Mouse (Mus musculus) liver, adult (tissue): ENCODE measurements at regions not wholly inside any gene's neighbourhood (a gene's known extent, or its start where the extent isn't known, plus 50 kb on each side); places are given as distances from the start of the nearest gene placed in this dataset.

Source experiments
- GATA4 ChIP-seq: IDR thresholded peaks from 2 replicates; pipeline ENCODE4 v1.6.1; 2014; ENCODE audit warnings: mild to moderate bottlenecking, low read length; ENCODE audit not compliant: insufficient replicate concordance

DNA sequence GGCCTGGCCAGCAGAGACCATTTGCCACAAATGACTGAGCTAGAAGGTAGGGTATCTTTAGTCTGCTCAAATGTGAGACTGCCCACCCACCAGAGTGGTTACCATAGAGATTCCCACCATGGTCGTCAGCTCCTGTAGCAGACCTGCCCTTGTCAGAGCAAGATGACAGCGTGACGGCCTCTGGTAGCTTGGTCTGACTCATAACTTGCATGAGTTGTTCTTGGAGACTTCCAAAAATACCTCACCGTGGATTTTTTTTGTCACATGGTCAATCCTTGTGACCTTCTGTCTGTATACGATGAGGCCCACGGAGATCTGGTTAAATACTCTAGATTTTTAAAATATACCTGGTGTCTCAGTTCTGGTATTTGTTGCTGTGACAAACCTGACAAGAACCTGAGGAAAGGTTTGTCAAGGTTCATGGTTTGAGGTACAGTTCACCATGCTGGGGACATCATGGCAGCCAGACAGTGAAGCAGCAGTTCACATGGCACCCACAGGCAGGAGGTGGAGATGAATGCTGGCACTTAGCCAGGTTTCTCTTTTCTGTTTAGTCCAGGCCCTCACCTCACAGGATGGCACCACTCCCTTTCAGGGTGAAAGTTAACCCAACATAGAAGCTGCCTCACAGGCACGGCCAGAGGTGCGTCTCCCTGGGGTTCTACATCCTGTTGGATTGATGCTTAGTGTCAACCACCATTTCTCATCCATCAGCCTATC lies 91.4 kb upstream of the Ctnnb1 start:
- TF ChIP-seq GATA4 = no peak

DNA sequence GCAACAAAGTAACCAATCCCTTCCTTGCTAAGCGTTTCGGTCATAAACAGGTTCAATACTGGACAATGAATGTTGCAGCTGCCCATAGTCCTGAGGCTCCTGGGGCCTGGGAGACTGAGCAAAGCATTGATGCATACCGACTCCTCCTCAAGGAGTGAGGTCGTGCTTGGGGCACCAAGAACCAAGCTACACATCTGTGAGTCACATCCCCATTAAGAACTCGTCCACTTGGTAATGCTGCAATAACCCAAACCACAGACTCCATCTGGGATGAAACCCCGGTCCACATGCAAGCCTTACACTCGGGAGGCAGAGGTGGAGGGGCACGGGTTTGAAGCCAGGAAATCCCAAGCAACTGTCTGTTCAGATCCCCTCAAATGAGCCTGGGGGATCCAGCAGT lies 85.3 kb upstream of the Ctnnb1 start:
- no peak for TF ChIP-seq GATA4

- TF ChIP-seq GATA4 = no peak
Measured at GRCm38 (mm10) chr9:120845538-120845937, 83.5 kb upstream of the Ctnnb1 start.

GRCm38 (mm10) chr9:120847649-120848048 lies 81.4 kb upstream of the Ctnnb1 start:
- TF ChIP-seq GATA4 = no peak

GRCm38 (mm10) chr9:120848962-120849361 lies 80.1 kb upstream of the Ctnnb1 start:
- TF ChIP-seq GATA4 = no peak

DNA sequence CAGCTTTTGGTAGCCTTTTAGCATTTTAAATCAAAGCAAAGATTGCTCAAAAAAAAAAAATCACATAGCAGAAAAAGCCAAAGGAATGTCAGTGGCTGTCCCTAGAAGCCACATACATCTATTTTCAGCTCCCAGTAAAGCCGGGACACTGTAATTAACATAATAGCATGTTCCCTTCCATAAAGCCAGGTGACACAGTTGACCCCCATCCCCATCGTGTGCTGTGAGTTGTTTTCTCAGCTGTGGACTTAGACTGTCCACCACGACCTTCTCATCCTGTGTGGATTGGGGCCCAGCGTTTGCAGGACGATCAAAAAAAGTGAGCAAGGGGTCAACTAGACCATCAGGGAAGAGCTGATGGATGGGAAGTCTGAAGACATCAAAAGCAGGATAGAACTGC lies 78.9 kb upstream of the Ctnnb1 start:
- no peak for TF ChIP-seq GATA4

DNA sequence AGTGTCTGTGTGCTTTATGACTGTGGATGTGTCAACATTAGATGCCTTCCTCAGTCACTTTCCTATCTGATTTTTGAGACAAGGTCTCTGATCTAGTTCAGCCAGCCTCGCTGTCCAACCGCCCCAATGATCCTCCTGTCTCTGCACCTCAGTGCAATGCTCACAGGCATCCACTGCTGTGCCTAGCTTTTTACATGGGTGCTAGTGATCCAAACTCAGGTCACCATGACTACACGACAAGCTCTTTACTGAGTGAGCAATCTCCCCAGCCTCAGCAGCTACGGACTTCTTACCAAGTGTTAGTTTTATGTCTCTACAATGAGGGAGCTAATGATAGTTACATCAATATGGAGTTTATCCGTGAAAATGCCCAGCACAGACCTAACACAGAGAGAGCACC lies 77.1 kb upstream of the Ctnnb1 start:
- TF ChIP-seq GATA4 = no peak

DNA sequence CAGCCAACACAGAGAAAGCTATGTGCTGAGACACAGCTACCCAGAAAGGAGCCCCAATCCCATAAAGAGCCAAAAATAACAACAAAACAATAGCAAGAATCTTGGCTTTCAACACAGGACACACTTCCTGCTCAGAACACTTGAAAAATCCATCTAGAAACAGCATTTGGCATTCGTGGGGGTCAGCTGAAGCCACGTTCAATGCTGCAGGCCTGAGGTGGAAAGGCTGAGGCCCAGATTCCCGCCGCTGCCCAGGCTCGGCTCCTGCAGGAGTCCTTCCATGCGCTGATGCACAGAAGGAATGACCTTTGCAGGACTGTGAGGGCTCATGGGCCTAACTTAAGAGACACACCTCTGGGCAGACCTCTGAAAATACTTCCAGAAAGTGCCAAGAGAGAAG lies 76.4 kb upstream of the Ctnnb1 start:
- TF ChIP-seq GATA4 = no peak

DNA sequence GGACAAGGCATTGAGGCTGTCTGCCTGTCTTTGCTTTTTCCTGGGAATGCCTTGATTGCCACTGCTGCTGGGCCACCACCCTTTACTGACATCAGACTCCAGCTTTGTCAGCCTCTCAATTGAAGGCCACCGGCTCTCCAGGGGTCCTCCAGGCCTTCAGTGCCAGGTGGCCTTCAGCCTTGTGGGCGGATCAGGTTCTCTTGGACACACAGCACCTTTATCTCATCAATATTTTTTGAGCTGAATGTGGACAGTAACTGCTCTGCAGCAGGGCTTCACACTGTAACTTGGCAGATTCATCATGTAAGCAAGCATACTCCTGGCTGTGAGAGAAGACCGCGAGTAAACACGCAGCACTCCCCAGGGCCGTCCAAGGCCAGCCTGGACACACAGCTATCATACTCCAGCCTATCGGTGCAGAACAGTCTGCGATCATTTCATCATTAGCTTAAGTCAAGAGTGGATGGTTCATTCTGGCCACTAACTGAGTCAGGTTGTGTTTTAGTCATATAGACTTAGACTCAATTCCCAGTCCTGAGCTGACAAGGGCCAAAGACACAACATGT lies 75.9 kb upstream of the Ctnnb1 start:
- TF ChIP-seq GATA4 = no peak

DNA sequence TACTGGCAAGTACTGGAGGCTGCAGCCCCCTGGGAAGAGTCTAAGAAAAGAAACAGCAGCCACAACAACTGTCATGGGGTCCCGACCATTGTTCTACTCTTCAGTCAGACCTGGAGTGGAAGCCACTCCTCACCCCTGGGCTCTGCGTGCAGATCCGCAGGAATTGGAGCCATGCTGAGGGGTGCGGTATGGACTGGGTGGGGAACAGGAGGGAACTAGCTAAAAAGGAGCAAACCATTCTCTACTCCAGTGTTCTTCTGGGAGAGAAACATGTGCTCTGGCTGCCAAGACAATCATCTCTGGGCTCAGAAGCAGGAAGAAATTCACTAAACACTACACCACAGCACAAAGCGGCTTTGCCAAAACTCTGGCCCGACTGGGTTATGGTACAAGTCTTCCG lies 74.7 kb upstream of the Ctnnb1 start:
- TF ChIP-seq GATA4 = no peak

DNA sequence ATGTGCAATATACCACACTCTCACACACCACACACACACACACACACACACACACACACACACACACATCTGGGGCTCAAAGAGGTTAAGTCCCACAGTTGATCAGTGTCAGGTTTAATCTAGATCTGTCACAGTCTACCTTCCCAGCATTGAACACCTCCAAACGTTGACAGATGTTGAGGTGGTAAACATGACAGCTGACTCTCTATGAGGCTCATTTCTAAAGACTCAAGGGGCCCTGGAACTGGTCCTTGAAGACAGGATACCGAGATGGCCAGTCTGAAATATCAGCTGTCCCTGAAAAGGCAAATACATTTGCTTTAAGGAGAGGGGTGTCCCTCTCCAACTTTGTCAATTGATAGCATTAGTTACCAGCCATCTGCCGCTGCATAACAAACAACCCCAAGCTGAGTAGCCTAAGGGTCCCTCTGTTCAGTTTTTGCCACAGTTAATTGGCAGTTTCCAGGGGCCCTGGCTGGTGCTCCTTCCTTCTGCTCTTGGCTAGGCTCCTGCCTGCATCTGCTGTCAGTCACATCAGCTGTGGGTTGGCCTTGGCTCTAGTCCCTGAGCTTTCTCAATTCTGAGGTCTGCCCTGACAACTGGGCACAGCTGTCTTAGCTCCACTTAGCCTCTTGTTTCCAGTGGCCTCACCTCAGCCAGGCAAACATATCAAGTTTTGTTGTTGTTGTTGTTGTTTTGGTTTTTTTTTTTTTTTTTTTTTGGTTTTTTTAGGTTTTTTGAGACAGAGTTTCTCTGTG lies 73.5 kb upstream of the Ctnnb1 start:
- TF ChIP-seq GATA4 = no peak

GRCm38 (mm10) chr9:120857849-120858510 lies 71.0 kb upstream of the Ctnnb1 start:
- no peak for TF ChIP-seq GATA4

DNA sequence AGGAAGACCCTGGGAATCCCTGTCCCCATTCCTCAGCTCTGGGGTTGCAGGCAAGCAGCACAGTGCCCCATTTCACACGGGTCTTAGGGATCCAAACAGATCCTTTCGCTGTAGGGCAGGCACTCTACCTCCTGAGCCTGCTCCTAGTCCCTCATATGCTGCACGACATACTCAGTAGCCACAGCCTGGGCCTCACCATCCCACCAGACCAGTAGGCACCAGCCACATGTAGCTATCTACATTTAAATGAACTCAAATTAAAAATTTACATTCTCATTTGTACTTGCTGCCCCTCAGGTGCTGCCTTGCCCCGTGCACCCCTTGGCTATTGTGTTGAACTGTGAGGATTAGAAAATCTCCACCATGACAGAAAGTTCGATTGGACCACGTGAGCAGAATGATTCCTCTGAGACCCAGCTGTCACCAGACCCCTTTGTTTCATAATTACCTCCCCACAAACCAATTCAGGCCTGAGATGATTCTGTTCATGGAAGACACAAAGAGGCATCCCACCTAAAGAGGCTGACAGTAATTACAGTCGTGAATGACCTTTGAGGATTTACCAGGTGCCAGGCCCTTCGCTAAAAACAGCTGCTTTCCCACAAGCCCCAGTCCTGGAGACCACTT lies 67.9 kb upstream of the Ctnnb1 start:
- TF ChIP-seq GATA4 = no peak

DNA sequence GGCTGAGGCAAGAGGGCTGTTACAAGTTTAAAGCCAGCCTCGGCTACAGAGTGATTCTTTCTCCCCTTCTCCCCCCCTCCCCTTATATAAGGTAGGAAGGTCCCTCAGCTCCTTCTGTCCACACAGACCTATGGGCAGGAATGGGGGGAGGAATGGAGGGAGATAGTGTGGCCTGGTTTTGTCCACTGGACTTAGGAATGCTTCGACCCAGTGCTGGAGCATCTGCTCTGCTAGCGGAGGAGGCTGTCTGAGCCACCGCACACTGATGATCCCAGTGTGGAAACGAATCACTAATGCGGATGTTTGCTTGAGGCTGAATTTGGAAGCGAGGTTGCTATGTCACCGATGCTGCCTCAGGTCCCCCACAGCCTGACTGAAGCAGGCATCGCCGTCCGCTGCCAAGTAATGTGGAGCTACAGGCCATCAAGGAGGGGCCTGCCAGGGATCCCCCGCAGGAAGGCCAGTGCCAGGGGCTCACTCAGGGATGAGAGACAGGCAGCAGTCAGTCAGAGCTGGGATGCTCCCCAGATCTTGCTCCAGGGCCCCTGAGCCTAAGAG lies 67.1 kb upstream of the Ctnnb1 start:
- no peak for TF ChIP-seq GATA4

DNA sequence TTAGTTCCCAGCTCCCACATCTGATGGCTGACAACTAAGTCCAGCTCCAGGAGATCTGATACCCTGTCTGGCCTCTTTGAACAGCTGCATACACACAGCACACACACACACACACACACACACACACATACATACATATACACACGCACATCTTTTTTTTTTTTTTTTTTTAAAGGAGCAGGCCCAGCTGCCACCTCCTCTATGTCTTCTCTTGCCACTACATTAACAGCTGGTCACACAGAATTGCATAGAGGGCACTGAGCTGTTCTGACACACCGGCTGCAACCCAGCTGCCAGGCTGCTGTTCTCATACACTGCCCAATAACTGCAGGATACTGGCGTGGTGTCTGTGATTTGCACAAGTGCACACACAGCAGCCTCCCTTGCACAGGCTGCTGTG lies 64.6 kb upstream of the Ctnnb1 start:
- no peak for TF ChIP-seq GATA4
